Mouse (Mus musculus) MEL (cell line): Measurements from ENCODE around the gene Gm5414.

ENCODE experiments used
- CHD2 ChIP-seq: IDR thresholded peaks from 2 replicates; pipeline ENCODE4 v1.6.1; 2011; ENCODE audit warnings: low read length, improper control_type of control experiment
- CTCF ChIP-seq, 3 experiments: IDR thresholded peaks in 2 of 3; conservative IDR thresholded peaks in 1 of 3; 2 replicates each; pipeline ENCODE4 v1.5.1; 2011 to 2012; ENCODE audit warnings: low read length in 3 of 3, low read depth in 2 of 3, mild to moderate bottlenecking in 2 of 3, improper control_type of control experiment in 1 of 3, inconsistent platforms in 1 of 3, mixed read lengths in 1 of 3, moderate library complexity in 1 of 3; ENCODE audit not compliant: control insufficient read depth in 1 of 3, insufficient read depth in 1 of 3, poor library complexity in 1 of 3, severe bottlenecking in 1 of 3
- EP300 ChIP-seq, 2 experiments: IDR thresholded peaks; 2 replicates each; pipeline ENCODE4 v1.6.1; 2011; ENCODE audit warnings: improper control_type of control experiment in 2 of 2, low read length in 2 of 2, low read depth in 1 of 2, mild to moderate bottlenecking in 1 of 2
- GATA1 ChIP-seq: IDR thresholded peaks from 2 replicates; pipeline ENCODE4 v1.6.1; 2011; ENCODE audit warnings: low read depth, low read length, improper control_type of control experiment
- POLR2A ChIP-seq, 2 experiments: IDR thresholded peaks; 2 replicates each; pipeline ENCODE4 v1.6.1; 2011 to 2012; ENCODE audit warnings: low read length in 2 of 2, mild to moderate bottlenecking in 2 of 2, control low read depth in 1 of 2, improper control_type of control experiment in 1 of 2, low read depth in 1 of 2, moderate library complexity in 1 of 2; ENCODE audit not compliant: control insufficient read depth in 1 of 2, insufficient read depth in 1 of 2, poor library complexity in 1 of 2
- POLR2AphosphoS5 ChIP-seq: IDR thresholded peaks from 2 replicates; pipeline ENCODE4 v1.6.1; 2012; ENCODE audit warnings: low read depth, borderline replicate concordance, mild to moderate bottlenecking, inconsistent platforms, low read length, moderate library complexity, mixed read lengths
- RAD21 ChIP-seq: IDR thresholded peaks from 2 replicates; pipeline ENCODE4 v1.6.1; 2011; ENCODE audit warnings: mild to moderate bottlenecking, low read depth, low read length, improper control_type of control experiment
- SIN3A ChIP-seq: IDR thresholded peaks from 2 replicates; pipeline ENCODE4 v1.6.1; 2012; ENCODE audit warnings: low read length, improper control_type of control experiment, inconsistent platforms
- USF2 ChIP-seq, 2 experiments: IDR thresholded peaks; 2 replicates each; pipeline ENCODE4 v1.6.1; 2011 to 2012; ENCODE audit warnings: improper control_type of control experiment in 2 of 2, low read length in 2 of 2, borderline replicate concordance in 1 of 2, inconsistent platforms in 1 of 2, low read depth in 1 of 2, mild to moderate bottlenecking in 1 of 2; ENCODE audit not compliant: insufficient read depth in 1 of 2

- no peak for TF ChIP-seq SIN3A
- no peak for TF ChIP-seq GATA1
- TF ChIP-seq CTCF (IDR thresholded peaks at IDR 0.05 in 2 of 3, conservative IDR thresholded peaks at IDR 0.05 in 1 of 3; ENCODE audit: control insufficient read depth in 1 of 3, insufficient read depth in 1 of 3, low read depth in 2 of 3, low read length in 3 of 3, poor library complexity in 1 of 3, severe bottlenecking in 1 of 3), result no peak
- no peak for TF ChIP-seq USF2 (IDR thresholded peaks at IDR 0.05; ENCODE audit: borderline replicate concordance in 1 of 2, insufficient read depth in 1 of 2, low read depth in 1 of 2, low read length in 2 of 2)
- TF ChIP-seq CHD2, result no peak
- no peak for TF ChIP-seq POLR2A (IDR thresholded peaks at IDR 0.05; ENCODE audit: control insufficient read depth in 1 of 2, insufficient read depth in 1 of 2, low read depth in 1 of 2, low read length in 2 of 2, poor library complexity in 1 of 2)
- no peak for TF ChIP-seq EP300 (IDR thresholded peaks at IDR 0.05; ENCODE audit: low read depth in 1 of 2, low read length in 2 of 2)
- no peak for TF ChIP-seq RAD21
- TF ChIP-seq POLR2AphosphoS5, result no peak
Observed at GRCm38 (mm10) chr15:101575506-101575905, 52.5 kb downstream of the Gm5414 start.
